7 mouse cellular contexts compared by ENCODE assay signal in the genomic region with DNA sequence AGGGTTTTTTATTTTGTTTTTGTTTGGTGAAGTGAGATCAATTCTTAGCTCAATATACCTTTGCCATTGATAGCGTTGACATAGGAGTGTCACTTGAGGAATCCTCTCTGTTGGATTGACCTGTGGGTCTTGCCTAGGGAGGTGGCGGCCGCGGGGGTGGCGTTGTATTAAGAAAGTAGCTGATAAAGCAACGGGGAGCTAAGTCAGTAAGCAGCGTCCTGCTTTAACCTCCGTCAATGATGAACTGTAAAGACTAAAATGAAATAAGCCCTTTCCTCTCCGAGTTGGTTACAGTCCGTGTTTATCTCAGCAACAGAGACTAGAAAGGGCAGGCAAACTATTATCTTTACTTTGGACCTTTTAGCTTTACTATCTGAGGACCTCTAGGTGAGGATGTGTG. TPM values are rescaled to one million over a fixed set of nuclear protein-coding genes. Genes with fewer than 3 reads are reported as not detected.
DNase-seq lines count a peak whose midpoint lies in the region; ATAC-seq and TF ChIP-seq lines count a peak whose summit lies in the region.

No protein-coding gene starts in this region.

- DNase-seq in spleen, adult 2 months (ENCODE audit: low read depth in 1 of 2, low spot score in 2 of 2) = no peak
- DNase-seq in spleen, postnatal 14 days (ENCODE audit: low spot score in 2 of 2) = no peak
- peak; percentile 39 to 42 for DNase-seq in cerebellum, postnatal 10 days
- peak; percentile 34 for DNase-seq in limb, embryonic 11.5 days (ENCODE audit: low spot score)
- DNase-seq in right cerebral cortex, postnatal 36 days (ENCODE audit: low spot score in 2 of 2) = no peak

- TF ChIP-seq POLR2A in spleen, adult 2 months (IDR thresholded peaks at IDR 0.05; ENCODE audit: low read depth, low read length) = no peak

- peak overlapping the region; percentile 29; the same call in 1 of the 2 replicates for H3K4me3 ChIP-seq in spleen, adult 2 months (ENCODE audit: extremely low read depth, insufficient read depth, insufficient read length)
- H3K4me3 ChIP-seq in heart, embryonic 15.5 days = peak overlapping the region; percentile 94
- H3K4me3 ChIP-seq in limb, embryonic 11.5 days (ENCODE audit: low read depth, low read length) = peak overlapping the region; percentile 57
- H3K4me3 ChIP-seq in neural tube, embryonic 12.5 days = peak overlapping the region; percentile 78

- peak overlapping the region; percentile 66 for H3K4me2 ChIP-seq in heart, embryonic 15.5 days
- H3K4me2 ChIP-seq in limb, embryonic 11.5 days (ENCODE audit: low read depth, severe bottlenecking) = peak overlapping the region; percentile 55
- peak overlapping the region; percentile 70 for H3K4me2 ChIP-seq in neural tube, embryonic 12.5 days (replicated peaks)

- no peaks in the 10 kb centered on the region for H3K36me3 ChIP-seq in spleen, adult 2 months (ENCODE audit: control insufficient read depth, insufficient read depth, low read length)
- no peaks in the 10 kb centered on the region for H3K36me3 ChIP-seq in heart, embryonic 15.5 days
- no peaks in the 10 kb centered on the region for H3K36me3 ChIP-seq in limb, embryonic 11.5 days (ENCODE audit: control insufficient read depth, insufficient read depth, low read length)
- no peaks in the 10 kb centered on the region for H3K36me3 ChIP-seq in neural tube, embryonic 12.5 days

- peak; percentile 0; the same call in 1 of the 2 replicates for ATAC-seq in heart, embryonic 15.5 days (replicated peaks; ENCODE audit: insufficient number of reproducible peaks, insufficient read depth, low FRiP score, low read depth)
- no peak for ATAC-seq in limb, embryonic 11.5 days (ENCODE audit: insufficient number of reproducible peaks, low FRiP score, low TSS enrichment, low read depth)
- ATAC-seq in neural tube, embryonic 12.5 days (ENCODE audit: low FRiP score, low read depth) = 0 out of 2 replicates have a peak, but pooled peaks have one; percentile 11

- no peaks in the 10 kb centered on the region for H3K9me3 ChIP-seq in heart, embryonic 15.5 days (replicated peaks)
- H3K9me3 ChIP-seq in limb, embryonic 11.5 days (ENCODE audit: control insufficient read depth, low read length) = no peaks in the 10 kb centered on the region
- H3K9me3 ChIP-seq in neural tube, embryonic 12.5 days = no peaks in the 10 kb centered on the region

- peaks cover 8% of the 10 kb centered on the region for H3K4me1 ChIP-seq in spleen, adult 2 months (ENCODE audit: control insufficient read depth, insufficient read depth, insufficient read length)
- H3K4me1 ChIP-seq in heart, embryonic 15.5 days (replicated peaks) = peaks cover 18% of the 10 kb centered on the region
- no peaks in the 10 kb centered on the region; the same call in 1 of the 2 replicates for H3K4me1 ChIP-seq in limb, embryonic 11.5 days (ENCODE audit: control insufficient read depth, insufficient read depth, low read length)
- H3K4me1 ChIP-seq in neural tube, embryonic 12.5 days = peaks cover 14% of the 10 kb centered on the region

- 0 out of 2 replicates have a peak overlapping the region, but pooled peaks have one; percentile 2 for H3K9ac ChIP-seq in heart, embryonic 15.5 days
- H3K9ac ChIP-seq in limb, embryonic 11.5 days (ENCODE audit: low read length) = peak overlapping the region; percentile 39
- no peak overlapping the region for H3K9ac ChIP-seq in neural tube, embryonic 12.5 days

- no peaks in the 10 kb centered on the region for H3K27me3 ChIP-seq in spleen, adult 2 months (ENCODE audit: control insufficient read depth, insufficient read depth, low read length)
- no peaks in the 10 kb centered on the region for H3K27me3 ChIP-seq in heart, embryonic 15.5 days
- H3K27me3 ChIP-seq in limb, embryonic 11.5 days (ENCODE audit: control insufficient read depth, insufficient read depth, low read length) = no peaks in the 10 kb centered on the region
- H3K27me3 ChIP-seq in neural tube, embryonic 12.5 days (replicated peaks) = no peaks in the 10 kb centered on the region

- TF ChIP-seq CTCF in spleen, adult 2 months (IDR thresholded peaks at IDR 0.05; ENCODE audit: extremely low read depth, insufficient read depth, insufficient read length, insufficient replicate concordance) = no peak

- H3K27ac ChIP-seq in spleen, adult 2 months (ENCODE audit: insufficient read depth, low read length) = no peak overlapping the region
- no peak overlapping the region for H3K27ac ChIP-seq in heart, embryonic 15.5 days
- no peak overlapping the region for H3K27ac ChIP-seq in limb, embryonic 11.5 days (replicated peaks; ENCODE audit: low read depth, low read length)
- no peak overlapping the region for H3K27ac ChIP-seq in neural tube, embryonic 12.5 days

- WGBS in spleen, adult 2 months = 19% methylated on average over 10 of the region's 10 CpGs
- WGBS in heart, embryonic 15.5 days = 8% methylated on average over 10 of the region's 10 CpGs
- 9% methylated on average over 10 of the region's 10 CpGs for WGBS in limb, embryonic 11.5 days
- 18% methylated on average over 10 of the region's 10 CpGs for WGBS in neural tube, embryonic 12.5 days

RNA-seq across cellular contexts. Expression of gene Rbl2, which starts 0.5 kb away (rescaled TPM):
- 19.6 and 21.5 TPM in 2 replicates for polyA plus RNA-seq in spleen, adult 2 months (2012; rRNA removed)
- polyA plus RNA-seq in heart, embryonic 15.5 days (2015; fragmentation: Nextera tagmentation; extraction: Ambion mirVana) = 17.0 and 18.8 TPM in 2 replicates
- polyA plus RNA-seq in limb, embryonic 11.5 days (2014; fragmentation: Nextera tagmentation; extraction: Ambion mirVana) = 8.6 and 8.8 TPM in 2 replicates
- polyA plus RNA-seq in neural tube, embryonic 12.5 days (2016; fragmentation: Nextera tagmentation; extraction: Ambion mirVana) = 17.0 and 19.4 TPM in 2 replicates

Comparison
In these comparisons a context has a peak if more than half of its experiments do, and no peak if none do; other contexts are left out.
1. DNase-seq: peak in cerebellum, postnatal 10 days (2 of 2) and limb, embryonic 11.5 days (single experiment); none in spleen, adult 2 months (0 of 2), spleen, postnatal 14 days (0 of 2) and right cerebral cortex, postnatal 36 days (0 of 2).
2. H3K4me3 ChIP-seq: peak in every context shown above with its lines; median percentile 94 in heart, embryonic 15.5 days; 78 in neural tube, embryonic 12.5 days; 57 in limb, embryonic 11.5 days; 29 in spleen, adult 2 months.
3. Peak in every context shown above with its lines, with median percentiles within 50 percentile points of each other: H3K4me2 ChIP-seq.